ENCODE assay signal across 16 mouse cellular contexts in genomic region chr17:82457972-82458371, GRCm38 (mm10).
DNase-seq lines count a peak whose midpoint lies in the region.
"Had no signal": no experiment of that assay in that cellular context is flagged by ENCODE, and none has a peak within 500 bp of the region (broad histone marks: within the 10 kb centered on the region; RNA-seq: fewer than 3 reads in every experiment).

No protein-coding gene starts in this region.

- DNase-seq in adrenal gland, adult 2 months, result peak; percentile 14
- no peak for DNase-seq in adrenal gland, postnatal 25 days
- peak; percentile 3 for DNase-seq in lung, postnatal 10 days
- DNase-seq in lung, postnatal 4 days, result no peak
- peak; percentile 28 for DNase-seq in fibroblast of lung, adult 2 months (ENCODE audit: low read depth)
- DNase-seq in urinary bladder, postnatal 14 days (ENCODE audit: low spot score), result no peak
- no peak for DNase-seq in urinary bladder, postnatal 25 days (ENCODE audit: low spot score)
- DNase-seq in retina, embryonic 14.5 days (ENCODE audit: low spot score), result no peak
- DNase-seq: adrenal gland, postnatal 10 days; cerebellum, adult 11 months; cerebellum, postnatal 10 days; heart, adult 11 months; heart, postnatal 4 days; left cerebral cortex, postnatal 4 days; retina, postnatal 1 day; right cerebral cortex, postnatal 4 days had no signal

Comparison
In these comparisons a context has a peak if more than half of its experiments do, and no peak if none do; other contexts are left out.
1. DNase-seq: peak in adrenal gland, adult 2 months (single experiment), lung, postnatal 10 days (single experiment) and fibroblast of lung, adult 2 months (single experiment); none in adrenal gland, postnatal 25 days (single experiment), lung, postnatal 4 days (0 of 2), urinary bladder, postnatal 14 days (single experiment), urinary bladder, postnatal 25 days (single experiment) and retina, embryonic 14.5 days (single experiment).